Mouse (Mus musculus): Measurements from ENCODE around the gene Sh3bp4.

- TF ChIP-seq CTCF (IDR thresholded peaks at IDR 0.05; ENCODE audit: borderline replicate concordance, insufficient read depth, low read depth, low read length) = no peak
- no peak for TF ChIP-seq POLR2A (IDR thresholded peaks at IDR 0.05; ENCODE audit: borderline replicate concordance, insufficient read depth, low read length)
Measured at GRCm38 (mm10) chr1:89086575-89087153, 16.4 kb downstream of the Sh3bp4 start.
